Mouse (Mus musculus) heart, embryonic 11.5 days (tissue): ENCODE results near the gene Prr14. TPM values are rescaled to one million over a fixed set of nuclear protein-coding genes. Genes with fewer than 3 reads are reported as not detected.
"Not testable (repeated sequence)": the region's sequence is repeated elsewhere in the genome, so short reads cannot be mapped to it uniquely, and the experiment has no call there.

Source experiments
- ATAC-seq: fragments of 200-750 bp; cut with Nextera tagmentation; replicated peaks from 2 replicates; pipeline ENCODE4 v1.8.0; 2017; ENCODE audit warnings: moderate library complexity; ENCODE audit not compliant: insufficient number of reproducible peaks, low FRiP score, low TSS enrichment
- H3K27ac ChIP-seq: fragments of 300-500 bp; sonication (generic); 2 replicates; pipeline ENCODE4 v1.5.1; 2014; ENCODE audit warnings: mild to moderate bottlenecking, low read depth, low read length
- H3K27me3 ChIP-seq: fragments of 300-500 bp; sonication (generic); 2 replicates; pipeline ENCODE4 v1.6.1; 2014; ENCODE audit warnings: mild to moderate bottlenecking, low read length, mixed read lengths; ENCODE audit not compliant: control insufficient read depth, insufficient read depth
- H3K36me3 ChIP-seq: fragments of 300-500 bp; sonication (generic); 2 replicates; pipeline ENCODE4 v1.6.1; 2014; ENCODE audit warnings: mild to moderate bottlenecking, low read length, moderate library complexity, mixed read lengths; ENCODE audit not compliant: control insufficient read depth, insufficient read depth
- H3K4me1 ChIP-seq: fragments of 300-500 bp; sonication (generic); 2 replicates; pipeline ENCODE4 v1.6.1; 2014; ENCODE audit warnings: low read length; ENCODE audit not compliant: control insufficient read depth, insufficient read depth
- H3K4me2 ChIP-seq: fragments of 300-500 bp; sonication (generic); 2 replicates; pipeline ENCODE4 v1.6.1; 2014; ENCODE audit warnings: mild to moderate bottlenecking, moderate library complexity
- H3K4me3 ChIP-seq: fragments of 300-500 bp; sonication (generic); 2 replicates; pipeline ENCODE4 v1.5.1; 2014; ENCODE audit warnings: low read depth, low read length
- H3K9ac ChIP-seq: fragments of 300-500 bp; sonication (generic); 2 replicates; pipeline ENCODE4 v1.6.1; 2014; ENCODE audit warnings: mild to moderate bottlenecking, low read depth, low read length, moderate library complexity
- H3K9me3 ChIP-seq: fragments of 300-500 bp; sonication (generic); replicated peaks from 2 replicates; pipeline ENCODE4 v1.6.1; 2016; ENCODE audit warnings: low read length; ENCODE audit not compliant: control insufficient read depth
- WGBS: fragments of 180-500 bp; shearing (Covaris S2); extraction: QIAGEN DNeasy Blood & Tissue Kit; methylation state at CpG from one replicate; pipeline ENCODE4 v1.1.7; 2014; ENCODE audit not compliant: insufficient replicate concordance; 5-methylcytosine and 5-hydroxymethylcytosine counted together
- polyA plus RNA-seq: library from polyadenylated mRNA; unstranded; fragments of >200 nt; fragmentation: Nextera tagmentation; extraction: Ambion mirVana; gene quantifications from 2 replicates; pipeline ENCODE4 v1.2.1, GENCODE M21; 2014

Gene Prr14
- polyA plus RNA-seq, 1 experiment from 2014 or later: 39.7 TPM

GRCm38 (mm10) chr7:127443976-127444375 lies 15.4 kb upstream of the Prr14 start:
- Histone ChIP-seq H3K27me3 (no peaks in the 10 kb centered on the region), H3K4me1 (no peaks in the 10 kb centered on the region; the same call in 1 of the 2 replicates), H3K27ac (no peak overlapping the region), H3K36me3 (peaks cover 24% of the 10 kb centered on the region), H3K9ac (no peak overlapping the region), H3K9me3 (no peaks in the 10 kb centered on the region), H3K4me2 (no peak overlapping the region), H3K4me3 (no peak overlapping the region)
- no peak for ATAC-seq
- 85% methylated on average over 20 of the region's 20 CpGs for WGBS

- Histone ChIP-seq H3K27ac (peak within 1 kb of the TSS; percentile 94), H3K9me3 (no peaks in the 10 kb centered on the region), H3K4me3 (peak within 1 kb of the TSS; percentile 81), H3K9ac (peak within 1 kb of the TSS; percentile 93), H3K27me3 (no peaks in the 10 kb centered on the region), H3K4me1 (peaks cover 12% of the 10 kb centered on the region), H3K4me2 (peak within 1 kb of the TSS; percentile 91), H3K36me3 (peaks cover 17% of the 10 kb centered on the region)
- peak; percentile 85 for ATAC-seq
- under 1% methylated on average over 54 of the region's 54 CpGs for WGBS
Observed at GRCm38 (mm10) chr7:127448521-127449300, 10.7 kb upstream of the Prr14 start, which contains the start of gene Zfp689. Gene Zfp689, minus strand, starts transcription at chr7:127449158.

- Histone ChIP-seq H3K9me3 (no peaks in the 10 kb centered on the region), H3K4me2 (peak overlapping the region; percentile 91), H3K27me3 (no peaks in the 10 kb centered on the region), H3K9ac (peak overlapping the region; percentile 93), H3K4me1 (peaks cover 12% of the 10 kb centered on the region), H3K36me3 (peaks cover 8% of the 10 kb centered on the region), H3K4me3 (peak overlapping the region; percentile 81), H3K27ac (no peak overlapping the region)
- no peak for ATAC-seq
- WGBS: 78% methylated on average over 7 of the region's 7 CpGs
Observed at GRCm38 (mm10) chr7:127449966-127450365, 9.4 kb upstream of the Prr14 start.

GRCm38 (mm10) chr7:127453056-127453455 lies 6.4 kb upstream of the Prr14 start:
- H3K9ac ChIP-seq: no peak overlapping the region

GRCm38 (mm10) chr7:127454905-127455304 lies 4.5 kb upstream of the Prr14 start:
- ATAC-seq: no peak
- H3K27ac ChIP-seq: no peak overlapping the region
- peaks cover 6% of the 10 kb centered on the region for H3K4me1 ChIP-seq
- H3K4me3 ChIP-seq: no peak overlapping the region
- H3K9ac ChIP-seq: no peak overlapping the region
- WGBS: 80% methylated on average over 7 of the region's 7 CpGs
- H3K27me3 ChIP-seq: no peaks in the 10 kb centered on the region
- no peak overlapping the region for H3K4me2 ChIP-seq
- peaks cover 3% of the 10 kb centered on the region; the same call in 1 of the 2 replicates for H3K9me3 ChIP-seq
- peaks cover 22% of the 10 kb centered on the region for H3K36me3 ChIP-seq

More at GRCm38 (mm10) chr7:127453056-127453455, 6.4 kb upstream of the Prr14 start:
- no peak overlapping the region for H3K4me2 ChIP-seq
- no peak overlapping the region for H3K27ac ChIP-seq
- H3K9me3 ChIP-seq: peaks cover 3% of the 10 kb centered on the region; the same call in 1 of the 2 replicates
- H3K4me3 ChIP-seq: no peak overlapping the region
- peaks cover 19% of the 10 kb centered on the region for H3K36me3 ChIP-seq
- 91% methylated on average over 2 of the region's 2 CpGs for WGBS
- no peaks in the 10 kb centered on the region for H3K27me3 ChIP-seq
- peaks cover 12% of the 10 kb centered on the region for H3K4me1 ChIP-seq
- no peak for ATAC-seq

- peaks cover 27% of the 10 kb centered on the region for H3K36me3 ChIP-seq
- not testable (repeated sequence) for H3K9me3 ChIP-seq, ATAC-seq, H3K4me1 ChIP-seq, H3K9ac ChIP-seq, H3K4me3 ChIP-seq, H3K27me3 ChIP-seq, H3K4me2 ChIP-seq, H3K27ac ChIP-seq
- WGBS: 85% methylated on average over 3 of the region's 3 CpGs
Observed at GRCm38 (mm10) chr7:127458371-127459122, 864 bp upstream of the Prr14 start.

GRCm38 (mm10) chr7:127465191-127465590 lies 5.8 kb downstream of the Prr14 start:
- no peaks in the 10 kb centered on the region for H3K27me3 ChIP-seq
- H3K4me3 ChIP-seq: no peak overlapping the region
- no peak overlapping the region for H3K4me2 ChIP-seq
- 91% methylated on average over 3 of the region's 3 CpGs for WGBS
- no peaks in the 10 kb centered on the region for H3K4me1 ChIP-seq
- H3K27ac ChIP-seq: no peak overlapping the region
- H3K36me3 ChIP-seq: peaks cover 9% of the 10 kb centered on the region
- H3K9me3 ChIP-seq: no peaks in the 10 kb centered on the region
- no peak overlapping the region for H3K9ac ChIP-seq
- ATAC-seq: no peak

- H3K9me3 ChIP-seq, H3K4me1 ChIP-seq, H3K36me3 ChIP-seq, H3K9ac ChIP-seq, H3K27me3 ChIP-seq, H3K27ac ChIP-seq, H3K4me3 ChIP-seq, H3K4me2 ChIP-seq, ATAC-seq: not testable (repeated sequence)
- 93% methylated on average over 2 of the region's 2 CpGs for WGBS
Observed at GRCm38 (mm10) chr7:127465670-127466069, 6.3 kb downstream of the Prr14 start.
